Comparison of ENCODE assay signal across 10 mouse cellular contexts in the genomic region with DNA sequence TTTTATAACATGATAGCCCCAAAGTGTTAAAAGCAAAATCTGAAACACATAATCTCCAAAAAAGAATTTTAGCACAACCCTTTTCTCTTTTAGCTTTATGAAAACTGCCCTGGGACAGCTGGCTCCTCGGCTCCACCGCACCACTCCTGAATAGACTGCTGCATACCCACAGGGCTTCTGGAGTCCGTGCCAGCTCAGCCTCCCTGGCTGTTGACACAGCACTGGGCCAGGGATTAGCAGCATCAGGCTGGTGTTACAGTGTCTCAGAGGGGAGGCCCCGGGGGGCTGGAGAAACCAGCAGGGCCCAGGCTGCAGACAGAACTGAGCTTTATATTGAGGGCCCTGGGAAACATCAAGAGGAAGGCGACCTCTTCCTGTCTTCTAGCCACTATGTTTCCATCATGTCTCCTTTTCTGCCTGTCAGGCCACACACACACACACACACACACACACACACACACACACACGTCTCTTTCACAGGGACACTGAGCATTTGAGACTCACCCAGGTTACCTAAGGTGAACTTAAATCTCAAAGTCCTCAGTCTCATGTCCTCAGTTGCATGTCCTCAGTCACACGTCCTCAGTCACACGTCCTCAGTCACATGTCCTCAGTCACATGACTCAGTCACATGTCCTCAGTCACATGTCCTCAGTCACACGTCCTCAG. TPM values are rescaled to one million over a fixed set of nuclear protein-coding genes. Genes with fewer than 3 reads are reported as not detected.
DNase-seq lines count a peak whose midpoint lies in the region; ATAC-seq and TF ChIP-seq lines count a peak whose summit lies in the region.
"Had no signal": no experiment of that assay in that cellular context is flagged by ENCODE, and none has a peak within 500 bp of the region (broad histone marks: within the 10 kb centered on the region; RNA-seq: fewer than 3 reads in every experiment).

No protein-coding gene starts in this region.

- peak; percentile 22 for DNase-seq in B cell, adult 2 months
- peak; percentile 67 for DNase-seq in MEL (ENCODE audit: low read depth, low spot score)
- DNase-seq in midbrain, embryonic 14.5 days, result peak; percentile 65
- DNase-seq in adrenal gland, postnatal 4 days (ENCODE audit: low spot score in 2 of 2), result no peak
- DNase-seq in layer of hippocampus, postnatal 25 days (ENCODE audit: extremely low spot score in 1 of 2, low spot score in 1 of 2), result no peak
- DNase-seq: cerebellum, adult 2 months; heart, adult 11 months; kidney, postnatal 14 days had no signal

- H3K4me2 ChIP-seq in hindbrain, embryonic 15.5 days, result no peak overlapping the region
- H3K4me2 ChIP-seq in hindbrain, embryonic 13.5 days, result no peak overlapping the region
- H3K4me2 ChIP-seq in midbrain, embryonic 14.5 days (ENCODE audit: low read length), result no peak overlapping the region

- H3K27ac ChIP-seq in hindbrain, embryonic 15.5 days (replicated peaks), result peak overlapping the region; percentile 42; the same call in 1 of the 2 replicates
- H3K27ac ChIP-seq in hindbrain, embryonic 13.5 days, result no peak overlapping the region
- H3K27ac ChIP-seq in MEL (ENCODE audit: control insufficient read depth, low read depth, low read length), result peak overlapping the region; percentile 75
- no peak overlapping the region for H3K27ac ChIP-seq in midbrain, embryonic 14.5 days (replicated peaks; ENCODE audit: low read depth, low read length)

- no peaks in the 10 kb centered on the region for H3K9me3 ChIP-seq in hindbrain, embryonic 15.5 days
- no peaks in the 10 kb centered on the region for H3K9me3 ChIP-seq in hindbrain, embryonic 13.5 days
- no peaks in the 10 kb centered on the region for H3K9me3 ChIP-seq in MEL (replicated peaks; ENCODE audit: insufficient read depth, low read length)
- no peaks in the 10 kb centered on the region for H3K9me3 ChIP-seq in midbrain, embryonic 14.5 days (ENCODE audit: control insufficient read depth, low read length)

- peaks cover 13% of the 10 kb centered on the region for H3K4me1 ChIP-seq in hindbrain, embryonic 15.5 days (replicated peaks)
- H3K4me1 ChIP-seq in hindbrain, embryonic 13.5 days (replicated peaks), result peaks cover 16% of the 10 kb centered on the region
- H3K4me1 ChIP-seq in MEL (ENCODE audit: control insufficient read depth in 1 of 2, insufficient read depth in 2 of 2, low read length in 2 of 2), result peaks cover 29 to 65% of the 10 kb centered on the region in 2 experiments
- 0 out of 2 replicates have a peak, but pooled peaks cover 4% of the 10 kb centered on the region for H3K4me1 ChIP-seq in midbrain, embryonic 14.5 days (ENCODE audit: control insufficient read depth, insufficient read depth, low read length)

- ATAC-seq in hindbrain, embryonic 15.5 days (ENCODE audit: low FRiP score, low read depth), result no peak
- ATAC-seq in hindbrain, embryonic 13.5 days (ENCODE audit: low FRiP score), result no peak
- no peak for ATAC-seq in midbrain, embryonic 14.5 days (ENCODE audit: low FRiP score, low TSS enrichment)

- 0 out of 4 replicates have a peak, but pooled peaks of 1 of the 2 experiments have one; percentile 50 for TF ChIP-seq POLR2A in MEL (IDR thresholded peaks at IDR 0.05; ENCODE audit: control insufficient read depth in 1 of 2, insufficient read depth in 1 of 2, low read depth in 1 of 2, low read length in 2 of 2, poor library complexity in 1 of 2)

- no peak overlapping the region for H3K9ac ChIP-seq in hindbrain, embryonic 15.5 days
- no peak overlapping the region for H3K9ac ChIP-seq in hindbrain, embryonic 13.5 days
- H3K9ac ChIP-seq in MEL (ENCODE audit: control insufficient read depth, low read depth, low read length, poor library complexity, severe bottlenecking), result peak overlapping the region; percentile 64
- no peak overlapping the region for H3K9ac ChIP-seq in midbrain, embryonic 14.5 days (replicated peaks; ENCODE audit: low read length)

- no peaks in the 10 kb centered on the region for H3K27me3 ChIP-seq in hindbrain, embryonic 15.5 days
- no peaks in the 10 kb centered on the region for H3K27me3 ChIP-seq in hindbrain, embryonic 13.5 days
- no peaks in the 10 kb centered on the region for H3K27me3 ChIP-seq in MEL (ENCODE audit: control insufficient read depth in 1 of 2, insufficient read depth in 2 of 2, low read length in 2 of 2)
- no peaks in the 10 kb centered on the region for H3K27me3 ChIP-seq in midbrain, embryonic 14.5 days (ENCODE audit: control insufficient read depth, insufficient read depth, low read length)

- H3K4me3 ChIP-seq in hindbrain, embryonic 15.5 days, result no peak overlapping the region
- no peak overlapping the region for H3K4me3 ChIP-seq in hindbrain, embryonic 13.5 days
- peak overlapping the region; percentile 45 to 47 for H3K4me3 ChIP-seq in MEL (ENCODE audit: control insufficient read depth in 1 of 2, insufficient read depth in 1 of 2, low read depth in 2 of 2, low read length in 2 of 2)
- H3K4me3 ChIP-seq in midbrain, embryonic 14.5 days (replicated peaks; ENCODE audit: low read depth, low read length), result no peak overlapping the region

- peaks cover 26% of the 10 kb centered on the region for H3K79me2 ChIP-seq in MEL (ENCODE audit: control insufficient read depth, insufficient read depth, low read length, poor library complexity)

- no peak for TF ChIP-seq EP300 in MEL (IDR thresholded peaks at IDR 0.05; ENCODE audit: low read depth in 1 of 2, low read length in 2 of 2)

- WGBS in hindbrain, embryonic 15.5 days, result 64% methylated on average over 9 of the region's 9 CpGs
- WGBS in hindbrain, embryonic 13.5 days, result 67% methylated on average over 9 of the region's 9 CpGs
- WGBS in midbrain, embryonic 14.5 days, result 51% methylated on average over 9 of the region's 9 CpGs

- TF ChIP-seq RAD21 in MEL (IDR thresholded peaks at IDR 0.05; ENCODE audit: low read depth, low read length), result no peak

- no peak for TF ChIP-seq CTCF in MEL (IDR thresholded peaks at IDR 0.05 in 2 of 3, conservative IDR thresholded peaks at IDR 0.05 in 1 of 3; ENCODE audit: control insufficient read depth in 1 of 3, insufficient read depth in 1 of 3, low read depth in 2 of 3, low read length in 3 of 3, poor library complexity in 1 of 3, severe bottlenecking in 1 of 3)

- H3K36me3 ChIP-seq in hindbrain, embryonic 15.5 days, result no peaks in the 10 kb centered on the region
- H3K36me3 ChIP-seq in hindbrain, embryonic 13.5 days, result no peaks in the 10 kb centered on the region
- peaks cover 0 to 59% of the 10 kb centered on the region in 2 experiments; a peak in 2 of 4 replicates for H3K36me3 ChIP-seq in MEL (ENCODE audit: control insufficient read depth in 1 of 2, insufficient read depth in 2 of 2, low read length in 2 of 2)
- no peaks in the 10 kb centered on the region for H3K36me3 ChIP-seq in midbrain, embryonic 14.5 days (ENCODE audit: control insufficient read depth, insufficient read depth, low read length)

TF ChIP-seq in MEL, 35 proteins besides CTCF, POLR2A, EP300 and RAD21:
- TF ChIP-seq ETS1 (IDR thresholded peaks at IDR 0.05; ENCODE audit: low read depth, low read length) (0 out of 2 replicates have a peak, but pooled peaks have one; percentile 7), ZMIZ1 (IDR thresholded peaks at IDR 0.05; ENCODE audit: low read depth, low read length) (no peak), POLR2AphosphoS2 (IDR thresholded peaks at IDR 0.05; ENCODE audit: low read length) (0 out of 2 replicates have a peak, but pooled peaks have one; percentile 29), SIN3A (IDR thresholded peaks at IDR 0.05; ENCODE audit: low read length) (0 out of 2 replicates have a peak, but pooled peaks have one; percentile 89)

RNA-seq across cellular contexts. Expression of a gene that starts 3.7 kb away (rescaled TPM):
- polyA plus RNA-seq in hindbrain, embryonic 15.5 days (2015; fragmentation: Nextera tagmentation; extraction: Ambion mirVana), result 5.7 and 6.1 TPM in 2 replicates
- polyA plus RNA-seq in hindbrain, embryonic 13.5 days (2015; fragmentation: Nextera tagmentation; extraction: Ambion mirVana), result 5.6 and 6.5 TPM in 2 replicates
- 25.3 and 29.3 TPM in 2 replicates for total RNA-seq in MEL (2012; rRNA removed)
- 100 to 1,000 TPM in 1 of 2 experiments, 10 to 100 TPM in 1; 40.8 to 254 TPM for polyA plus RNA-seq in MEL (2012; ENCODE audit: insufficient read depth in 1 of 2, insufficient read length in 2 of 2, low read depth in 1 of 2, low replicate concordance in 2 of 2, missing spikeins in 1 of 2)
- polyA plus RNA-seq in midbrain, embryonic 14.5 days (2014; fragmentation: Nextera tagmentation; extraction: Ambion mirVana), result 3.2 and 3.9 TPM in 2 replicates
- total RNA-seq in adrenal gland, postnatal 4 days (2021), result 1 to 10 TPM; 4.0 to 4.6 TPM
- total RNA-seq in layer of hippocampus, postnatal 25 days (2021), result 10 to 100 TPM in 1 of 2 experiments, 1 to 10 TPM in 1; 7.0 to 10.8 TPM

RNA-seq across cellular contexts. Expression of a gene that starts 33.1 kb away (rescaled TPM):
- 52.9 and 68.5 TPM in 2 replicates for polyA plus RNA-seq in hindbrain, embryonic 15.5 days (2015; fragmentation: Nextera tagmentation; extraction: Ambion mirVana)
- polyA plus RNA-seq in hindbrain, embryonic 13.5 days (2015; fragmentation: Nextera tagmentation; extraction: Ambion mirVana), result 70.2 and 70.7 TPM in 2 replicates
- total RNA-seq in MEL (2012; rRNA removed), result 1.5 TPM in 2 replicates
- polyA plus RNA-seq in MEL (2012; ENCODE audit: insufficient read depth in 1 of 2, insufficient read length in 2 of 2, low read depth in 1 of 2, low replicate concordance in 2 of 2, missing spikeins in 1 of 2), result 1 to 10 TPM in 1 of 2 experiments, not detected in 1; 1.9 TPM
- polyA plus RNA-seq in midbrain, embryonic 14.5 days (2014; fragmentation: Nextera tagmentation; extraction: Ambion mirVana), result 56.2 and 64.4 TPM in 2 replicates
- total RNA-seq in adrenal gland, postnatal 4 days (2021), result 10 to 100 TPM; 20.2 to 24.3 TPM
- total RNA-seq in layer of hippocampus, postnatal 25 days (2021), result 10 to 100 TPM; 34.5 to 37.4 TPM

RNA-seq across cellular contexts. Expression of a gene that starts 60.0 kb away (rescaled TPM):
- polyA plus RNA-seq in hindbrain, embryonic 15.5 days (2015; fragmentation: Nextera tagmentation; extraction: Ambion mirVana), result 16.7 and 17.0 TPM in 2 replicates
- 16.7 and 17.3 TPM in 2 replicates for polyA plus RNA-seq in hindbrain, embryonic 13.5 days (2015; fragmentation: Nextera tagmentation; extraction: Ambion mirVana)
- total RNA-seq in MEL (2012; rRNA removed), result 14.7 and 15.2 TPM in 2 replicates
- polyA plus RNA-seq in MEL (2012; ENCODE audit: insufficient read depth in 1 of 2, insufficient read length in 2 of 2, low read depth in 1 of 2, low replicate concordance in 2 of 2, missing spikeins in 1 of 2), result 10 to 100 TPM in 1 of 2 experiments, not detected in 1; 30.9 TPM
- 10.7 and 13.6 TPM in 2 replicates for polyA plus RNA-seq in midbrain, embryonic 14.5 days (2014; fragmentation: Nextera tagmentation; extraction: Ambion mirVana)
- 10 to 100 TPM; 32.9 to 44.8 TPM for total RNA-seq in adrenal gland, postnatal 4 days (2021)
- total RNA-seq in layer of hippocampus, postnatal 25 days (2021), result 10 to 100 TPM; 11.4 to 15.0 TPM

Comparison
In these comparisons a context has a peak if more than half of its experiments do, and no peak if none do; other contexts are left out.
1. H3K27ac ChIP-seq: peak in hindbrain, embryonic 15.5 days (single experiment) and MEL (single experiment); none in hindbrain, embryonic 13.5 days (single experiment) and midbrain, embryonic 14.5 days (single experiment).
2. H3K4me3 ChIP-seq: peak in MEL (2 of 2); none in hindbrain, embryonic 15.5 days (single experiment), hindbrain, embryonic 13.5 days (single experiment) and midbrain, embryonic 14.5 days (single experiment).
3. DNase-seq: peak in B cell, adult 2 months (2 of 2), MEL (single experiment) and midbrain, embryonic 14.5 days (single experiment); none in adrenal gland, postnatal 4 days (0 of 2) and layer of hippocampus, postnatal 25 days (0 of 2).
4. RNA of a gene that starts 33.1 kb away (polyA plus RNA-seq): 70.2 to 70.7 TPM in hindbrain, embryonic 13.5 days, 56.2 to 64.4 TPM in midbrain, embryonic 14.5 days and 52.9 to 68.5 TPM in hindbrain, embryonic 15.5 days; 1.9 TPM in MEL; every median in the first group is over 10 times any median in the second.